Mouse (Mus musculus) heart, embryonic 12.5 days (tissue): ENCODE results near the gene AF067061. TPM values are rescaled to one million over a fixed set of nuclear protein-coding genes. Genes with fewer than 3 reads are reported as not detected.

Experiments
- ATAC-seq: fragments of 200-750 bp; cut with Nextera tagmentation; 2 replicates; pipeline ENCODE4 v1.8.0; 2017; ENCODE audit warnings: moderate TSS enrichment, moderate library complexity; ENCODE audit not compliant: insufficient number of reproducible peaks, low FRiP score
- H3K27ac ChIP-seq: fragments of 300-500 bp; sonication (generic); 2 replicates; pipeline ENCODE4 v1.5.1; 2016; ENCODE audit warnings: mild to moderate bottlenecking, moderate library complexity; ENCODE audit not compliant: poor library complexity, severe bottlenecking
- H3K27me3 ChIP-seq: fragments of 300-500 bp; sonication (generic); replicated peaks from 2 replicates; pipeline ENCODE4 v1.6.1; 2016; ENCODE audit warnings: mild to moderate bottlenecking, moderate library complexity
- H3K36me3 ChIP-seq: fragments of 300-500 bp; sonication (generic); 2 replicates; pipeline ENCODE4 v1.6.1; 2016; ENCODE audit warnings: mild to moderate bottlenecking, moderate library complexity
- H3K4me1 ChIP-seq: fragments of 300-500 bp; sonication (generic); replicated peaks from 2 replicates; pipeline ENCODE4 v1.6.1; 2016; ENCODE audit warnings: mild to moderate bottlenecking
- H3K4me2 ChIP-seq: fragments of 300-500 bp; sonication (generic); 2 replicates; pipeline ENCODE4 v1.6.1; 2016; ENCODE audit warnings: mild to moderate bottlenecking, moderate library complexity
- H3K4me3 ChIP-seq: fragments of 300-500 bp; sonication (generic); 2 replicates; pipeline ENCODE4 v1.5.1; 2016; ENCODE audit warnings: mild to moderate bottlenecking
- H3K9ac ChIP-seq: fragments of 300-500 bp; sonication (generic); 2 replicates; pipeline ENCODE4 v1.6.1; 2016; ENCODE audit warnings: mild to moderate bottlenecking, moderate library complexity
- H3K9me3 ChIP-seq: fragments of 300-500 bp; sonication (generic); replicated peaks from 2 replicates; pipeline ENCODE4 v1.6.1; 2016; ENCODE audit warnings: mild to moderate bottlenecking, moderate library complexity
- WGBS: fragments of 180-500 bp; shearing (Covaris S2); methylation state at CpG from one replicate; pipeline ENCODE4 v1.1.7; 2016; 5-methylcytosine and 5-hydroxymethylcytosine counted together
- polyA plus RNA-seq: library from polyadenylated mRNA; unstranded; fragments of >200 nt; fragmentation: Nextera tagmentation; extraction: Ambion mirVana; gene quantifications from 2 replicates; pipeline ENCODE4 v1.2.1, GENCODE M21; 2016

The AF067061 gene
- polyA plus RNA-seq, 1 experiment from 2014 or later: not detected

GRCm38 (mm10) chr13:120278784-120279183 is 15.9 kb downstream of the AF067061 start:
- no peaks in the 10 kb centered on the region for H3K9me3 ChIP-seq
- H3K4me1 ChIP-seq: no peaks in the 10 kb centered on the region
- 86% methylated on average over 9 of the region's 9 CpGs for WGBS
- no peak overlapping the region for H3K27ac ChIP-seq
- no peaks in the 10 kb centered on the region for H3K27me3 ChIP-seq
- no peak for ATAC-seq
- no peak overlapping the region for H3K4me2 ChIP-seq
- H3K36me3 ChIP-seq: no peaks in the 10 kb centered on the region
- no peak overlapping the region for H3K9ac ChIP-seq
- no peak overlapping the region for H3K4me3 ChIP-seq

- H3K4me3 ChIP-seq: no peak overlapping the region
- no peaks in the 10 kb centered on the region for H3K4me1 ChIP-seq
- no peak overlapping the region for H3K27ac ChIP-seq
- H3K9ac ChIP-seq: no peak overlapping the region
- no peaks in the 10 kb centered on the region for H3K27me3 ChIP-seq
- 41% methylated on average over 1 of the region's 1 CpGs for WGBS
- no peak for ATAC-seq
- H3K36me3 ChIP-seq: no peaks in the 10 kb centered on the region
- no peak overlapping the region for H3K4me2 ChIP-seq
- no peaks in the 10 kb centered on the region for H3K9me3 ChIP-seq
Observed at GRCm38 (mm10) chr13:120299324-120299894, 36.5 kb downstream of the AF067061 start.

GRCm38 (mm10) chr13:120299991-120300442 is 37.1 kb downstream of the AF067061 start, which contains the start of gene BC147527:
BC147527 (plus strand) TSS chr13:120300392.
- ATAC-seq: no peak
- Histone ChIP-seq H3K36me3 (no peaks in the 10 kb centered on the region), H3K9me3 (no peaks in the 10 kb centered on the region), H3K27me3 (no peaks in the 10 kb centered on the region), H3K4me2 (no peak within 1 kb of the TSS), H3K27ac (no peak within 1 kb of the TSS), H3K4me3 (no peak within 1 kb of the TSS), H3K4me1 (no peaks in the 10 kb centered on the region), H3K9ac (no peak within 1 kb of the TSS)
- 30% methylated on average over 2 of the region's 2 CpGs for WGBS

- H3K36me3 ChIP-seq: no peaks in the 10 kb centered on the region
- H3K27ac ChIP-seq: no peak overlapping the region
- no peak overlapping the region for H3K4me3 ChIP-seq
- no peak overlapping the region for H3K4me2 ChIP-seq
- no peaks in the 10 kb centered on the region for H3K4me1 ChIP-seq
- no peak for ATAC-seq
- H3K9me3 ChIP-seq: no peaks in the 10 kb centered on the region
- 79% methylated on average over 4 of the region's 4 CpGs for WGBS
- H3K9ac ChIP-seq: no peak overlapping the region
- H3K27me3 ChIP-seq: no peaks in the 10 kb centered on the region
Observed at GRCm38 (mm10) chr13:120300853-120301252, 37.9 kb downstream of the AF067061 start.

- Histone ChIP-seq H3K27me3 (0 out of 2 replicates have a peak, but pooled peaks cover 4% of the 10 kb centered on the region), H3K27ac (no peak overlapping the region), H3K9me3 (no peaks in the 10 kb centered on the region), H3K36me3 (no peaks in the 10 kb centered on the region), H3K4me2 (no peak overlapping the region), H3K4me1 (no peaks in the 10 kb centered on the region), H3K4me3 (no peak overlapping the region), H3K9ac (no peak overlapping the region)
- 60% methylated on average over 4 of the region's 4 CpGs for WGBS
- no peak for ATAC-seq
Observed at GRCm38 (mm10) chr13:120310749-120311148, 47.8 kb downstream of the AF067061 start.

- ATAC-seq: no peak
- peak overlapping the region; percentile 20; the same call in 1 of the 2 replicates for H3K4me2 ChIP-seq
- no peaks in the 10 kb centered on the region for H3K4me1 ChIP-seq
- H3K36me3 ChIP-seq: no peaks in the 10 kb centered on the region
- H3K9me3 ChIP-seq: no peaks in the 10 kb centered on the region
- H3K27me3 ChIP-seq: 0 out of 2 replicates have a peak, but pooled peaks cover 4% of the 10 kb centered on the region
- no peak overlapping the region for H3K27ac ChIP-seq
- no peak overlapping the region for H3K9ac ChIP-seq
- no peak overlapping the region for H3K4me3 ChIP-seq
- WGBS: 29% methylated on average over 14 of the region's 14 CpGs
Observed at GRCm38 (mm10) chr13:120313584-120313983, 50.7 kb downstream of the AF067061 start.

Other genes starting within 250 kb of the AF067061 start
- not detected in 2 replicates for gene Gm36079, start 236.1 kb upstream of the AF067061 start, polyA plus RNA-seq
- gene Gm21188, start 210.9 kb upstream of the AF067061 start, polyA plus RNA-seq: not detected in 2 replicates
- gene Gm20767, start 122.9 kb upstream of the AF067061 start, polyA plus RNA-seq: not detected in 2 replicates
- gene Gm21818, start 90.7 kb upstream of the AF067061 start, polyA plus RNA-seq: not detected in 2 replicates
- not detected in 2 replicates for gene Gm21762, start 47.2 kb upstream of the AF067061 start, polyA plus RNA-seq
- not detected in 2 replicates for gene Gm21731, start 24.0 kb upstream of the AF067061 start, polyA plus RNA-seq
- not detected in 2 replicates for gene BC147527, start 37.3 kb downstream of the AF067061 start, polyA plus RNA-seq
- not detected in 2 replicates for gene Tcstv3, start 53.8 kb downstream of the AF067061 start, polyA plus RNA-seq